11 mouse cellular contexts compared by ENCODE assay signal in the genomic region with DNA sequence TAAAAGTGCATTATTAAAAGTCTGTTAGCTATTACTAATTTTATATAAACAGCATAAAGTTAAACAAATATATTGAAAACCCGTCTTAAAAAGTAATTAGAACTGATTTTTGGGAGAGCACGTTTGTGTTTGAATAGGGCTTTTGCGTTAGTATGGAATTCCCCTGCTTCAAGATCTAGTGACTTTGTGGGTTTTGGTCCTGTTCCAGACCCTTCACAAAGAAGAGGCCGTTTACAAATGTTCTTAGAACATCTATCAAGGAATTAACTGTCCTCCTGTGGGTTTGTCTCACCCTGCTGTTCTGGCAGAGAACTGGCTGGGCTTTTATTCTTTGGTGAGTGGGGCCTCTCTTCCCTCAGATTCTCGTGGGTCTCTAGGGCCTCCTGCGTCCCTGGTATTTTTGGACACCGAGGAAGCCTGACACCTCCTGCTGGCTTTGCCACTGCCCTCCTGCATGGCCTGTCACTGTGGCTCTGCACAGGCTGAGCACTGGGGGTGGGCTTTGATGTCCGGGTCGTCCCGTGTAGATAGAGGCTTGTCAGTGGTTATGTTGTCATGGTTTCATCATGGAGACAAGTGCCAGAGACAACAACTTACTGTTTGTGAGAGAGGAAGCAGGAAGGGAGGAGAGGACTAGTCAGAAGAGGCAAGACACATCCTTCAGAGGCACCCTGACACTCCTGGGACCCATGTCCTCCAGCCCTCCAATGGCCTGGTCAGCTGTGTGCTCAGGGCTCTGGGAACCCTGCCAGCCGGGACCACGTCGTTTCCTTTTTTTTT. TPM values are rescaled to one million over a fixed set of nuclear protein-coding genes. Genes with fewer than 3 reads are reported as not detected.
DNase-seq lines count a peak whose midpoint lies in the region; ATAC-seq and TF ChIP-seq lines count a peak whose summit lies in the region.
"Had no signal": no experiment of that assay in that cellular context is flagged by ENCODE, and none has a peak within 500 bp of the region (broad histone marks: within the 10 kb centered on the region; RNA-seq: fewer than 3 reads in every experiment).

No protein-coding gene starts in this region.

- TF ChIP-seq CTCF in Patski (IDR thresholded peaks at IDR 0.05) = no peak

- no peak overlapping the region for H3K9ac ChIP-seq in limb, embryonic 13.5 days
- H3K9ac ChIP-seq in heart, embryonic 14.5 days (ENCODE audit: low read length) = peak overlapping the region; percentile 36; the same call in 1 of the 2 replicates
- H3K9ac ChIP-seq in midbrain, embryonic 15.5 days = no peak overlapping the region
- no peak overlapping the region for H3K9ac ChIP-seq in forebrain, embryonic 13.5 days
- H3K9ac ChIP-seq: forebrain, postnatal 0 days had no signal

- 0 out of 2 replicates have a peak overlapping the region, but pooled peaks have one; percentile 39 for H3K27ac ChIP-seq in limb, embryonic 13.5 days
- no peak overlapping the region for H3K27ac ChIP-seq in limb, embryonic 10.5 days
- peak overlapping the region; percentile 70 to 78 for H3K27ac ChIP-seq in heart, embryonic 14.5 days (replicated peaks in 1 of 2; ENCODE audit: control insufficient read depth in 1 of 2, insufficient read depth in 1 of 2, low read depth in 2 of 2, low read length in 2 of 2)
- no peak overlapping the region for H3K27ac ChIP-seq in midbrain, embryonic 15.5 days
- no peak overlapping the region for H3K27ac ChIP-seq in forebrain, embryonic 13.5 days

- CTCF ChIA-PET in Patski (lab: Charles Lee) = interaction anchor here (0.9 kb wide), 1 partner anchor 11 kb away, joined by 3 read pairs; no protein-coding TSS in a partner anchor

- in situ Hi-C loops in Patski (cut with MboI; ENCODE audit: low pct_unique_long_range_greater_than_20kb) = loop anchor here (10.0 kb wide), 1 partner anchor 340 kb away; a partner anchor contains a TSS

- POLR2A ChIA-PET in Patski (lab: Charles Lee) = no interaction called here

- no peak for DNase-seq in limb, embryonic 10.5 days (ENCODE audit: low spot score)
- no peak for DNase-seq in Patski (ENCODE audit: low read depth, low spot score)
- no peak for DNase-seq in left cerebral cortex, adult 11 months (ENCODE audit: low spot score)
- no peak for DNase-seq in yolk sac, embryonic 10.5 days (ENCODE audit: low spot score)
- DNase-seq: forebrain, postnatal 0 days; thymus, postnatal 36 days had no signal

- H3K9me3 ChIP-seq in limb, embryonic 13.5 days = no peaks in the 10 kb centered on the region
- no peaks in the 10 kb centered on the region for H3K9me3 ChIP-seq in limb, embryonic 10.5 days (replicated peaks)
- H3K9me3 ChIP-seq in heart, embryonic 14.5 days (ENCODE audit: control insufficient read depth, low read length) = no peaks in the 10 kb centered on the region
- H3K9me3 ChIP-seq in midbrain, embryonic 15.5 days = no peaks in the 10 kb centered on the region
- no peaks in the 10 kb centered on the region for H3K9me3 ChIP-seq in forebrain, embryonic 13.5 days (replicated peaks)

- peaks cover 69% of the 10 kb centered on the region for H3K36me3 ChIP-seq in limb, embryonic 13.5 days
- H3K36me3 ChIP-seq in limb, embryonic 10.5 days = peaks cover 90% of the 10 kb centered on the region
- H3K36me3 ChIP-seq in heart, embryonic 14.5 days (ENCODE audit: control insufficient read depth, insufficient read depth, low read length) = peaks cover 53% of the 10 kb centered on the region
- peaks cover 8% of the 10 kb centered on the region for H3K36me3 ChIP-seq in midbrain, embryonic 15.5 days (replicated peaks)
- H3K36me3 ChIP-seq in forebrain, embryonic 13.5 days (ENCODE audit: poor library complexity, severe bottlenecking) = peaks cover 75% of the 10 kb centered on the region

- H3K4me3 ChIP-seq in limb, embryonic 13.5 days = no peak overlapping the region
- H3K4me3 ChIP-seq in limb, embryonic 10.5 days = no peak overlapping the region
- no peak overlapping the region for H3K4me3 ChIP-seq in heart, embryonic 14.5 days (ENCODE audit: control insufficient read depth in 1 of 2, insufficient read depth in 1 of 2, low read depth in 1 of 2, low read length in 2 of 2)
- no peak overlapping the region for H3K4me3 ChIP-seq in midbrain, embryonic 15.5 days
- no peak overlapping the region for H3K4me3 ChIP-seq in forebrain, embryonic 13.5 days

- peaks cover 5% of the 10 kb centered on the region; the same call in 1 of the 2 replicates for H3K4me1 ChIP-seq in limb, embryonic 13.5 days
- H3K4me1 ChIP-seq in limb, embryonic 10.5 days = no peaks in the 10 kb centered on the region
- H3K4me1 ChIP-seq in heart, embryonic 14.5 days (ENCODE audit: control insufficient read depth in 2 of 2, insufficient read depth in 2 of 2, low read length in 2 of 2) = peaks cover 28 to 43% of the 10 kb centered on the region in 2 experiments
- H3K4me1 ChIP-seq in midbrain, embryonic 15.5 days = 0 out of 2 replicates have a peak, but pooled peaks cover 8% of the 10 kb centered on the region
- peaks cover 9% of the 10 kb centered on the region for H3K4me1 ChIP-seq in forebrain, embryonic 13.5 days

- WGBS in limb, embryonic 13.5 days = 77% methylated on average over 13 of the region's 13 CpGs
- WGBS in limb, embryonic 10.5 days = 89% methylated on average over 13 of the region's 13 CpGs
- 29% methylated on average over 13 of the region's 13 CpGs for WGBS in heart, embryonic 14.5 days
- WGBS in midbrain, embryonic 15.5 days = 54% methylated on average over 13 of the region's 13 CpGs
- 63% methylated on average over 13 of the region's 13 CpGs for WGBS in forebrain, embryonic 13.5 days

- no peak for ATAC-seq in limb, embryonic 13.5 days (ENCODE audit: low FRiP score, low read depth)
- peak; percentile 37 for ATAC-seq in Patski
- ATAC-seq in heart, embryonic 14.5 days (ENCODE audit: insufficient number of reproducible peaks, insufficient read depth, low FRiP score, low read depth) = peak; percentile 84
- 0 out of 2 replicates have a peak, but pooled peaks have one; percentile 39 for ATAC-seq in midbrain, embryonic 15.5 days (replicated peaks)
- no peak for ATAC-seq in forebrain, embryonic 13.5 days
- ATAC-seq: forebrain, postnatal 0 days had no signal

- no peak overlapping the region for H3K4me2 ChIP-seq in limb, embryonic 13.5 days (replicated peaks)
- 0 out of 2 replicates have a peak overlapping the region, but pooled peaks have one; percentile 10 for H3K4me2 ChIP-seq in heart, embryonic 14.5 days (ENCODE audit: low read length)
- no peak overlapping the region for H3K4me2 ChIP-seq in midbrain, embryonic 15.5 days
- H3K4me2 ChIP-seq in forebrain, embryonic 13.5 days = no peak overlapping the region

- H3K27me3 ChIP-seq in limb, embryonic 13.5 days = no peaks in the 10 kb centered on the region
- no peaks in the 10 kb centered on the region for H3K27me3 ChIP-seq in limb, embryonic 10.5 days (ENCODE audit: low read depth, poor library complexity, severe bottlenecking)
- no peaks in the 10 kb centered on the region for H3K27me3 ChIP-seq in Patski
- H3K27me3 ChIP-seq in heart, embryonic 14.5 days (ENCODE audit: control insufficient read depth, insufficient read depth, low read length) = no peaks in the 10 kb centered on the region
- H3K27me3 ChIP-seq in midbrain, embryonic 15.5 days (replicated peaks) = no peaks in the 10 kb centered on the region
- H3K27me3 ChIP-seq in forebrain, embryonic 13.5 days = no peaks in the 10 kb centered on the region

RNA-seq across cellular contexts. Expression of a gene that starts 12.6 kb away (rescaled TPM):
- polyA plus RNA-seq in limb, embryonic 13.5 days (2015; fragmentation: Nextera tagmentation; extraction: Ambion mirVana) = 89.3 and 96.0 TPM in 2 replicates
- 98.4 and 104 TPM in 2 replicates for polyA plus RNA-seq in limb, embryonic 10.5 days (2016; fragmentation: Nextera tagmentation; extraction: Ambion mirVana)
- 67.6 TPM for polyA plus RNA-seq in Patski (2021)
- 50.4 and 53.0 TPM in 2 replicates for polyA plus RNA-seq in heart, embryonic 14.5 days (2014; fragmentation: Nextera tagmentation; extraction: Ambion mirVana)
- polyA plus RNA-seq in midbrain, embryonic 15.5 days (2015; fragmentation: Nextera tagmentation; extraction: Ambion mirVana) = 91.1 and 97.2 TPM in 2 replicates
- polyA plus RNA-seq in forebrain, embryonic 13.5 days (2015; fragmentation: Nextera tagmentation; extraction: Ambion mirVana) = 103 and 115 TPM in 2 replicates

RNA-seq across cellular contexts. Expression of a gene that starts 28.6 kb away (rescaled TPM):
- 3.9 TPM in 1 of 2 replicates, not detected in the other for polyA plus RNA-seq in limb, embryonic 13.5 days (2015; fragmentation: Nextera tagmentation; extraction: Ambion mirVana)
- 1.6 and 1.7 TPM in 2 replicates for polyA plus RNA-seq in limb, embryonic 10.5 days (2016; fragmentation: Nextera tagmentation; extraction: Ambion mirVana)
- 5.5 TPM for polyA plus RNA-seq in Patski (2021)
- polyA plus RNA-seq in heart, embryonic 14.5 days (2014; fragmentation: Nextera tagmentation; extraction: Ambion mirVana) = 2.9 TPM in 1 of 2 replicates, not detected in the other
- polyA plus RNA-seq in midbrain, embryonic 15.5 days (2015; fragmentation: Nextera tagmentation; extraction: Ambion mirVana) = 2.5 TPM in 1 of 2 replicates, not detected in the other
- polyA plus RNA-seq in forebrain, embryonic 13.5 days (2015; fragmentation: Nextera tagmentation; extraction: Ambion mirVana) = 2.3 TPM in 1 of 2 replicates, not detected in the other
- polyA plus RNA-seq: limb, embryonic 11.5 days had no signal

RNA-seq across cellular contexts. Expression of a gene that starts 28.7 kb away (rescaled TPM):
- 389 and 422 TPM in 2 replicates for polyA plus RNA-seq in limb, embryonic 13.5 days (2015; fragmentation: Nextera tagmentation; extraction: Ambion mirVana)
- polyA plus RNA-seq in limb, embryonic 10.5 days (2016; fragmentation: Nextera tagmentation; extraction: Ambion mirVana) = 400 and 420 TPM in 2 replicates
- polyA plus RNA-seq in Patski (2021) = 235 TPM
- polyA plus RNA-seq in heart, embryonic 14.5 days (2014; fragmentation: Nextera tagmentation; extraction: Ambion mirVana) = 144 and 156 TPM in 2 replicates
- polyA plus RNA-seq in midbrain, embryonic 15.5 days (2015; fragmentation: Nextera tagmentation; extraction: Ambion mirVana) = 308 and 325 TPM in 2 replicates
- polyA plus RNA-seq in forebrain, embryonic 13.5 days (2015; fragmentation: Nextera tagmentation; extraction: Ambion mirVana) = 329 and 347 TPM in 2 replicates

RNA-seq across cellular contexts. Expression of a gene that starts 51.7 kb away (rescaled TPM):
- polyA plus RNA-seq in limb, embryonic 13.5 days (2015; fragmentation: Nextera tagmentation; extraction: Ambion mirVana) = 0.74 and 1.3 TPM in 2 replicates
- polyA plus RNA-seq in limb, embryonic 10.5 days (2016; fragmentation: Nextera tagmentation; extraction: Ambion mirVana) = 0.59 and 0.74 TPM in 2 replicates
- not detected for polyA plus RNA-seq in Patski (2021)
- 0.09 TPM in 1 of 2 replicates, not detected in the other for polyA plus RNA-seq in heart, embryonic 14.5 days (2014; fragmentation: Nextera tagmentation; extraction: Ambion mirVana)
- 1.5 and 1.7 TPM in 2 replicates for polyA plus RNA-seq in midbrain, embryonic 15.5 days (2015; fragmentation: Nextera tagmentation; extraction: Ambion mirVana)
- 0.64 and 0.65 TPM in 2 replicates for polyA plus RNA-seq in forebrain, embryonic 13.5 days (2015; fragmentation: Nextera tagmentation; extraction: Ambion mirVana)

RNA-seq across cellular contexts. Expression of a gene that starts 53.1 kb away (rescaled TPM):
- 122 and 124 TPM in 2 replicates for polyA plus RNA-seq in limb, embryonic 13.5 days (2015; fragmentation: Nextera tagmentation; extraction: Ambion mirVana)
- polyA plus RNA-seq in limb, embryonic 10.5 days (2016; fragmentation: Nextera tagmentation; extraction: Ambion mirVana) = 64.0 and 73.7 TPM in 2 replicates
- 339 TPM for polyA plus RNA-seq in Patski (2021)
- polyA plus RNA-seq in heart, embryonic 14.5 days (2014; fragmentation: Nextera tagmentation; extraction: Ambion mirVana) = 128 and 133 TPM in 2 replicates
- polyA plus RNA-seq in midbrain, embryonic 15.5 days (2015; fragmentation: Nextera tagmentation; extraction: Ambion mirVana) = 68.6 and 72.0 TPM in 2 replicates
- 57.8 and 63.6 TPM in 2 replicates for polyA plus RNA-seq in forebrain, embryonic 13.5 days (2015; fragmentation: Nextera tagmentation; extraction: Ambion mirVana)

Comparison
In these comparisons a context has a peak if more than half of its experiments do, and no peak if none do; other contexts are left out.
1. H3K27ac ChIP-seq: peak in limb, embryonic 13.5 days (single experiment) and heart, embryonic 14.5 days (2 of 2); none in limb, embryonic 10.5 days (single experiment), midbrain, embryonic 15.5 days (single experiment) and forebrain, embryonic 13.5 days (single experiment).
2. ATAC-seq: peak in Patski (single experiment), heart, embryonic 14.5 days (single experiment) and midbrain, embryonic 15.5 days (single experiment); none in limb, embryonic 13.5 days (single experiment) and forebrain, embryonic 13.5 days (single experiment).